Mouse (Mus musculus): ENCODE data around the gene Rora. TPM values are rescaled to one million over a fixed set of nuclear protein-coding genes. Genes with fewer than 3 reads are reported as not detected.

Rora gene
- polyA plus RNA-seq, 1 experiment: 11.7 TPM

GRCm38 (mm10) chr9:69250326-69250725, 596.7 kb downstream of the Rora start:
- DNase-seq (ENCODE audit: low read depth): no peak
- TF ChIP-seq POLR2A (IDR thresholded peaks at IDR 0.05; ENCODE audit: borderline replicate concordance, extremely low read depth, insufficient read depth, insufficient read length, poor library complexity, severe bottlenecking) (no peak), CTCF (IDR thresholded peaks at IDR 0.05; ENCODE audit: borderline replicate concordance, extremely low read depth, insufficient read depth, insufficient read length) (no peak)

GRCm38 (mm10) chr9:69258506-69258905, 604.9 kb downstream of the Rora start:
- DNase-seq (ENCODE audit: low read depth): peak; percentile 70
- no peak for TF ChIP-seq POLR2A (IDR thresholded peaks at IDR 0.05; ENCODE audit: borderline replicate concordance, extremely low read depth, insufficient read depth, insufficient read length, poor library complexity, severe bottlenecking)
- TF ChIP-seq CTCF (IDR thresholded peaks at IDR 0.05; ENCODE audit: borderline replicate concordance, extremely low read depth, insufficient read depth, insufficient read length): no peak

- peak; percentile 74 for DNase-seq (ENCODE audit: low read depth)
- TF ChIP-seq POLR2A (IDR thresholded peaks at IDR 0.05; ENCODE audit: borderline replicate concordance, extremely low read depth, insufficient read depth, insufficient read length, poor library complexity, severe bottlenecking) (no peak), CTCF (IDR thresholded peaks at IDR 0.05; ENCODE audit: borderline replicate concordance, extremely low read depth, insufficient read depth, insufficient read length) (no peak)
Measured at GRCm38 (mm10) chr9:69259382-69259781, 605.8 kb downstream of the Rora start.

- TF ChIP-seq CTCF (IDR thresholded peaks at IDR 0.05; ENCODE audit: borderline replicate concordance, extremely low read depth, insufficient read depth, insufficient read length) (no peak), POLR2A (IDR thresholded peaks at IDR 0.05; ENCODE audit: borderline replicate concordance, extremely low read depth, insufficient read depth, insufficient read length, poor library complexity, severe bottlenecking) (no peak)
- peak; percentile 74 for DNase-seq (ENCODE audit: low read depth)
Measured at GRCm38 (mm10) chr9:69265151-69265550, 611.6 kb downstream of the Rora start.

GRCm38 (mm10) chr9:69270374-69270773, 616.8 kb downstream of the Rora start:
- no peak for TF ChIP-seq CTCF (IDR thresholded peaks at IDR 0.05; ENCODE audit: borderline replicate concordance, extremely low read depth, insufficient read depth, insufficient read length)
- no peak for TF ChIP-seq POLR2A (IDR thresholded peaks at IDR 0.05; ENCODE audit: borderline replicate concordance, extremely low read depth, insufficient read depth, insufficient read length, poor library complexity, severe bottlenecking)
- peak; percentile 68 for DNase-seq (ENCODE audit: low read depth)

GRCm38 (mm10) chr9:69270931-69271330, 617.3 kb downstream of the Rora start:
- TF ChIP-seq CTCF (IDR thresholded peaks at IDR 0.05; ENCODE audit: borderline replicate concordance, extremely low read depth, insufficient read depth, insufficient read length) (no peak), POLR2A (IDR thresholded peaks at IDR 0.05; ENCODE audit: borderline replicate concordance, extremely low read depth, insufficient read depth, insufficient read length, poor library complexity, severe bottlenecking) (no peak)
- peak; percentile 62 for DNase-seq (ENCODE audit: low read depth)

GRCm38 (mm10) chr9:69272884-69273283, 619.3 kb downstream of the Rora start:
- peak; percentile 96 for DNase-seq (ENCODE audit: low read depth)
- TF ChIP-seq POLR2A (IDR thresholded peaks at IDR 0.05; ENCODE audit: borderline replicate concordance, extremely low read depth, insufficient read depth, insufficient read length, poor library complexity, severe bottlenecking) (no peak), CTCF (IDR thresholded peaks at IDR 0.05; ENCODE audit: borderline replicate concordance, extremely low read depth, insufficient read depth, insufficient read length) (no peak)

GRCm38 (mm10) chr9:69274766-69275485, 621.3 kb downstream of the Rora start:
- TF ChIP-seq POLR2A (IDR thresholded peaks at IDR 0.05; ENCODE audit: borderline replicate concordance, extremely low read depth, insufficient read depth, insufficient read length, poor library complexity, severe bottlenecking) (no peak), CTCF (IDR thresholded peaks at IDR 0.05; ENCODE audit: borderline replicate concordance, extremely low read depth, insufficient read depth, insufficient read length) (no peak)
- DNase-seq (ENCODE audit: low read depth): no peak

- TF ChIP-seq POLR2A (IDR thresholded peaks at IDR 0.05; ENCODE audit: borderline replicate concordance, extremely low read depth, insufficient read depth, insufficient read length, poor library complexity, severe bottlenecking): no peak
- no peak for TF ChIP-seq CTCF (IDR thresholded peaks at IDR 0.05; ENCODE audit: borderline replicate concordance, extremely low read depth, insufficient read depth, insufficient read length)
- DNase-seq (ENCODE audit: low read depth): peak; percentile 81
Measured at GRCm38 (mm10) chr9:69277256-69277655, 623.7 kb downstream of the Rora start.

GRCm38 (mm10) chr9:69285011-69285410, 631.4 kb downstream of the Rora start:
- TF ChIP-seq POLR2A (IDR thresholded peaks at IDR 0.05; ENCODE audit: borderline replicate concordance, extremely low read depth, insufficient read depth, insufficient read length, poor library complexity, severe bottlenecking): no peak
- TF ChIP-seq CTCF (IDR thresholded peaks at IDR 0.05; ENCODE audit: borderline replicate concordance, extremely low read depth, insufficient read depth, insufficient read length): no peak
- no peak for DNase-seq (ENCODE audit: low read depth)

- TF ChIP-seq CTCF (IDR thresholded peaks at IDR 0.05; ENCODE audit: borderline replicate concordance, extremely low read depth, insufficient read depth, insufficient read length): no peak
- TF ChIP-seq POLR2A (IDR thresholded peaks at IDR 0.05; ENCODE audit: borderline replicate concordance, extremely low read depth, insufficient read depth, insufficient read length, poor library complexity, severe bottlenecking): no peak
- no peak for DNase-seq (ENCODE audit: low read depth)
Measured at GRCm38 (mm10) chr9:69288113-69288512, 634.5 kb downstream of the Rora start.

GRCm38 (mm10) chr9:69288586-69288985, 635.0 kb downstream of the Rora start:
- TF ChIP-seq CTCF (IDR thresholded peaks at IDR 0.05; ENCODE audit: borderline replicate concordance, extremely low read depth, insufficient read depth, insufficient read length) (no peak), POLR2A (IDR thresholded peaks at IDR 0.05; ENCODE audit: borderline replicate concordance, extremely low read depth, insufficient read depth, insufficient read length, poor library complexity, severe bottlenecking) (no peak)
- no peak for DNase-seq (ENCODE audit: low read depth)

Measured in brain, embryonic 14.5 days (tissue).